Mouse (Mus musculus) lung, postnatal 0 days (tissue): ENCODE measurements at regions not wholly inside any gene's neighbourhood (a gene's known extent, or its start where the extent isn't known, plus 50 kb on each side); places are given as distances from the start of the nearest gene placed in this dataset.

Experiments used
- CTCF ChIP-seq: IDR thresholded peaks from 2 replicates; pipeline ENCODE4 v1.5.1; 2016; ENCODE audit warnings: antibody characterized with exemption, mild to moderate bottlenecking
- EP300 ChIP-seq: IDR thresholded peaks from 2 replicates; pipeline ENCODE4 v1.6.1; 2016; ENCODE audit warnings: antibody characterized with exemption, mild to moderate bottlenecking, control low read depth

- no peak for TF ChIP-seq CTCF
- no peak for TF ChIP-seq EP300
Observed at GRCm38 (mm10) chr13:10711451-10711850, 350.8 kb upstream of the Chrm3 start.
